Mouse (Mus musculus): Measurements from ENCODE around the gene Klrb1c. TPM values are rescaled to one million over a fixed set of nuclear protein-coding genes. Genes with fewer than 3 reads are reported as not detected.
"Not testable (repeated sequence)": the region's sequence is repeated elsewhere in the genome, so short reads cannot be mapped to it uniquely, and the experiment has no call there.

Gene Klrb1c
- polyA plus RNA-seq, 1 experiment from 2014 or later: not detected

GRCm38 (mm10) chr6:128761144-128761540 is 27.9 kb downstream of the Klrb1c start:
- Histone ChIP-seq H3K4me3 (replicated peaks) (peak overlapping the region; percentile 58), H3K4me2 (peak overlapping the region; percentile 42), H3K9me3 (no peaks in the 10 kb centered on the region), H3K4me1 (0 out of 2 replicates have a peak, but pooled peaks cover 3% of the 10 kb centered on the region), H3K27ac (0 out of 2 replicates have a peak overlapping the region, but pooled peaks have one; percentile 27), H3K36me3 (replicated peaks) (no peaks in the 10 kb centered on the region), H3K27me3 (no peaks in the 10 kb centered on the region), H3K9ac (no peak overlapping the region)
- ATAC-seq (ENCODE audit: low FRiP score): no peak
- 47% methylated on average over 5 of the region's 5 CpGs for WGBS

DNA sequence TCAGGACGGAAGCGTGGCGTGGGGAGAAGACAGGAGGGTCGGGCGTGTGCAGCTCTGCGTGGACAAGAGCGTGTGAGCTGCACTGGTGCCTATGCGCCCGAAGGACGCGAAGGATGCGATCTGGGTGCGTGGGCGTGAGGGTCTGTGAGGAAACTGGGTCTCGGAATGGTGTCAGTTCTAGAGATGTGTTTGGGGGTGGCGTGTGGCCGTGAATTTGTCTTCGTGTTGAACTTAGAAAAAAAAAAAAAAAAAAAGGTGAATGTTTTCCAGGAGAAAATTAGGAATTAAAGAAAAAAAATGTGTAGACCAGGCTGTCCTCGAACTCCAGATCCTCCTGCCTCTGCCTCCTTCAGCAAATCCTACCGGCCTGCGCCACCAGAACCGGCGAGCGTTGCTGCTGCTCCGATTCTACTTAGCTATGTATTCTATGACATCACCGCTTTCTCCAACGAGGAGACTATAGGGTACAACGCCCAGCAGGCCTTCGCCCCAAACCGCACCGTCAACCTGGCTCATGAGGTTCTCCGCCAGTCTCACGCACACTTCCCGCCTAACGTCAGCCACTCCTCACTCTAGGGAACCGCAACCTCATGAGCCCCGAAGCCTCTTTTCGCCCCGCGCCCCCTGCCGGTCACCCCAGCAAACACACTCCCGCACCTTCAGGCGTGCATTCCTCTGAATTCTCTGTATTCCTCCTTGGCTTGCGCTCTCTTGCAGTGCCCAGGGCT is 28.4 kb downstream of the Klrb1c start:
- H3K9ac ChIP-seq: peak overlapping the region; percentile 59
- H3K4me3 ChIP-seq (replicated peaks): peak overlapping the region; percentile 58
- not testable (repeated sequence) for H3K27me3 ChIP-seq; H3K36me3 ChIP-seq (replicated peaks); H3K4me1 ChIP-seq; H3K9me3 ChIP-seq
- peak; percentile 71 for ATAC-seq (ENCODE audit: low FRiP score)
- WGBS: under 1% methylated on average over 44 of the region's 44 CpGs
- peak overlapping the region; percentile 42 for H3K4me2 ChIP-seq
- H3K27ac ChIP-seq: peak overlapping the region; percentile 80

GRCm38 (mm10) chr6:128760016-128760415 is 29.0 kb downstream of the Klrb1c start:
- H3K36me3 ChIP-seq (replicated peaks); H3K4me1 ChIP-seq; H3K27me3 ChIP-seq; H3K9me3 ChIP-seq: not testable (repeated sequence)
- ATAC-seq (ENCODE audit: low FRiP score): peak; percentile 57
- WGBS: under 1% methylated on average over 22 of the region's 22 CpGs
- Histone ChIP-seq H3K9ac (peak overlapping the region; percentile 59), H3K4me3 (replicated peaks) (peak overlapping the region; percentile 58), H3K4me2 (peak overlapping the region; percentile 32), H3K27ac (peak overlapping the region; percentile 80)

GRCm38 (mm10) chr6:128759221-128759950 is 29.6 kb downstream of the Klrb1c start:
- Histone ChIP-seq H3K4me1 (0 out of 2 replicates have a peak, but pooled peaks cover 3% of the 10 kb centered on the region), H3K27me3 (no peaks in the 10 kb centered on the region), H3K36me3 (replicated peaks) (no peaks in the 10 kb centered on the region), H3K27ac (no peak overlapping the region), H3K9ac (no peak overlapping the region), H3K9me3 (no peaks in the 10 kb centered on the region), H3K4me3 (replicated peaks) (0 out of 2 replicates have a peak overlapping the region, but pooled peaks have one; percentile 10), H3K4me2 (no peak overlapping the region)
- WGBS: 87% methylated on average over 5 of the region's 5 CpGs
- no peak for ATAC-seq (ENCODE audit: low FRiP score)

GRCm38 (mm10) chr6:128755402-128755763 is 33.6 kb downstream of the Klrb1c start:
- ATAC-seq (ENCODE audit: low FRiP score); H3K9ac ChIP-seq; H3K4me2 ChIP-seq; H3K4me3 ChIP-seq (replicated peaks); H3K27me3 ChIP-seq; H3K27ac ChIP-seq; H3K4me1 ChIP-seq; H3K9me3 ChIP-seq; H3K36me3 ChIP-seq (replicated peaks): not testable (repeated sequence)
- 78% methylated on average over 4 of the region's 4 CpGs for WGBS

GRCm38 (mm10) chr6:128754748-128755401 is 34.1 kb downstream of the Klrb1c start:
- H3K4me3 ChIP-seq (replicated peaks); H3K4me1 ChIP-seq; H3K27ac ChIP-seq; H3K27me3 ChIP-seq; H3K36me3 ChIP-seq (replicated peaks); H3K9me3 ChIP-seq; H3K4me2 ChIP-seq; ATAC-seq (ENCODE audit: low FRiP score); H3K9ac ChIP-seq: not testable (repeated sequence)
- 83% methylated on average over 12 of the region's 12 CpGs for WGBS

DNA sequence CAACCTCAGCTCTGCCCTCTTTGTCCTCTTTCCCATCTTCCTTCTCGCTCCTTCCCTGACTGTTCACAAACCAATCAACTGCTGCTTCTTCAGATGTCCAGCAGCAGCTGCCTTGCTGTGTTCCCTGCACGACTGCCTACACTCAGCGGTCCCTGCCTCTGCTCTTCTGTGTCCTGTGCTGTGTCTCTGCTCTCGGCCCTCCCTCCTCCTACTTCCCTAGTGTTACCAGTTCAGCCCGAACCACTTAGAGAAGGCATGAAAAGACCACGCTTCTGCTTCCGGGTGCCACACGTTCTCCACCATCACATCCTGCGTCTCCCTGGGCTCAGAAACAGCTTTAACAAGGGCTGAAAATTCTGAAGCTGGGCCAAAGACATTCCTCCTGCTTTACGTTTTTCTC is 34.8 kb downstream of the Klrb1c start:
- H3K27me3 ChIP-seq; H3K36me3 ChIP-seq (replicated peaks); H3K9ac ChIP-seq; H3K9me3 ChIP-seq; H3K4me3 ChIP-seq (replicated peaks); H3K4me1 ChIP-seq: not testable (repeated sequence)
- peak; percentile 71 for ATAC-seq (ENCODE audit: low FRiP score)
- H3K27ac ChIP-seq: 0 out of 2 replicates have a peak overlapping the region, but pooled peaks have one; percentile 42
- peak overlapping the region; percentile 19; the same call in 1 of the 2 replicates for H3K4me2 ChIP-seq
- 45% methylated on average over 10 of the region's 10 CpGs for WGBS

- not testable (repeated sequence) for H3K9me3 ChIP-seq; H3K36me3 ChIP-seq (replicated peaks); H3K9ac ChIP-seq; H3K4me1 ChIP-seq; H3K27ac ChIP-seq; H3K27me3 ChIP-seq; H3K4me3 ChIP-seq (replicated peaks)
- 40% methylated on average over 8 of the region's 8 CpGs for WGBS
- peak overlapping the region; percentile 19; the same call in 1 of the 2 replicates for H3K4me2 ChIP-seq
- peak; percentile 92 for ATAC-seq (ENCODE audit: low FRiP score)
These were observed 35.3 kb downstream of the Klrb1c start for GRCm38 (mm10) chr6:128753610-128754224.

GRCm38 (mm10) chr6:128747006-128747405 is 42.0 kb downstream of the Klrb1c start:
- H3K27me3 ChIP-seq; H3K4me1 ChIP-seq; H3K9ac ChIP-seq; H3K4me3 ChIP-seq (replicated peaks); ATAC-seq (ENCODE audit: low FRiP score); H3K9me3 ChIP-seq; H3K4me2 ChIP-seq; H3K36me3 ChIP-seq (replicated peaks); H3K27ac ChIP-seq: not testable (repeated sequence)
- 69% methylated on average over 6 of the region's 6 CpGs for WGBS

DNA sequence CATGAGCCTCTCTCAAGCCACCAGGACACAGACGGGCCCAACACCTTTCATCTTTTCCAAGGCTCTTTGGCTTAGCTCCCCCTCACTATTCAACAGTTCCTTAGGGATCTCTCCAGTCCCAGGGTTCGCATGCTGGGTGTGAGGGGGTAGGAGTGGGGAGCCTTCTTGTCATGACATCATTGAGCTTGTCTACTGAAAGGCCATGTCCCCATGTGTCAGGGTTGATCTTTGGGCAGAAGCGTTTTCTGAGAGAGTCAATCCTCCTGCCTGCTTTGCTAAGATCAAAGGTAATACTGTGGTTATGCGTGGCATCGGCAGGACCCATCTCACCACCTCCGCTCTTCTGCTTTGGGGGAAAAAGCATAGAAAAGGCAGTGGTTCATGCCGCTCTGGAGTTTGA is 51.6 kb downstream of the Klrb1c start:
- Histone ChIP-seq H3K4me1 (no peaks in the 10 kb centered on the region), H3K9ac (no peak overlapping the region), H3K4me2 (no peak overlapping the region), H3K9me3 (no peaks in the 10 kb centered on the region), H3K36me3 (replicated peaks) (no peaks in the 10 kb centered on the region), H3K27ac (no peak overlapping the region), H3K4me3 (replicated peaks) (no peak overlapping the region), H3K27me3 (no peaks in the 10 kb centered on the region)
- 92% methylated on average over 7 of the region's 7 CpGs for WGBS
- no peak for ATAC-seq (ENCODE audit: low FRiP score)

DNA sequence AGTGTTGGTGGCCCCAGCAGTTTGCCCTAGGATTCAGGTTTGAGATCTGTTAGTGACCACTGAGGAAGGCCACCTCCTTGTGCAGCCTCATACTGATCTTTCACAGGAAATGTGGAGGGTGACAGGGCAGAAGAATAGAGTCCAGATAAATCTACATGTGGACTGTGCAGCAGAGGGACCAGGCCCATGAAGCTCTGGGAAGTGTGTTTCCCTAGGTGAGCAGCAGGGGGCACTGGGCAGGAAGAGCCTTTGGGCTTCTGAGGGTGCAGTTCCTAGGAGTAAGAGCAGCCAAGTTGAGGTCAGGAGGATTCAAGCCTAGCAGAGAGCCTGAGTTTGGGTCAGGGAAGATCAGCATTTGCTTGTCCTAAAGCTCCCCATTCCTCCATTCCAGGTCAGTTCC is 52.9 kb downstream of the Klrb1c start:
- Histone ChIP-seq H3K9ac (no peak overlapping the region), H3K27me3 (no peaks in the 10 kb centered on the region), H3K27ac (no peak overlapping the region), H3K9me3 (no peaks in the 10 kb centered on the region), H3K4me3 (replicated peaks) (no peak overlapping the region), H3K36me3 (replicated peaks) (no peaks in the 10 kb centered on the region), H3K4me1 (no peaks in the 10 kb centered on the region), H3K4me2 (no peak overlapping the region)
- ATAC-seq (ENCODE audit: low FRiP score): no peak

- H3K9me3 ChIP-seq: no peaks in the 10 kb centered on the region
- no peak overlapping the region for H3K27ac ChIP-seq
- H3K36me3 ChIP-seq (replicated peaks): no peaks in the 10 kb centered on the region
- no peak overlapping the region for H3K9ac ChIP-seq
- H3K4me3 ChIP-seq (replicated peaks): no peak overlapping the region
- H3K4me2 ChIP-seq: no peak overlapping the region
- no peak for ATAC-seq (ENCODE audit: low FRiP score)
- no peaks in the 10 kb centered on the region for H3K27me3 ChIP-seq
- no peaks in the 10 kb centered on the region for H3K4me1 ChIP-seq
These were observed 54.1 kb downstream of the Klrb1c start for GRCm38 (mm10) chr6:128734896-128735295.
